9 mouse cellular contexts compared by ENCODE assay signal in the genomic region with DNA sequence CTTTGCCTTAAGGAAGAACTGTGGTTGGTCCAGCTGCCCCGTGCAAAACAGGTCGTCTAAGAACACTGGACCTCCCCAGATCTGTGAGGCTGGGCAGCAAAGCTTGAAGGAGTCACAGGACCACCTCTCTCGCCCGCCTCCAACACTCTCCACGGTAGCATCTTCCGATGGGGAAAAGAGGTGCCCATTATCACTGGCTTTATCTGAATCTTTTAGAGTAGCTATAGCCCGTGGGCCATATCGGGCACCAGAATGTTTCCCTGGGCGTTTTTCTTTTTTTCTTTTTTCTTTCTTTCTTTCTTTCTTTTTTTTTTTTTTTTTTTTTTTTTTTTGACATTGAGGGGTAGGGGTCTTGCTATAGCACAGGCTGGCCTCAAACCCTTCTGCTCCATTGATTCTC. TPM values are rescaled to one million over a fixed set of nuclear protein-coding genes. Genes with fewer than 3 reads are reported as not detected.
DNase-seq lines count a peak whose midpoint lies in the region; ATAC-seq and TF ChIP-seq lines count a peak whose summit lies in the region.
"Had no signal": no experiment of that assay in that cellular context is flagged by ENCODE, and none has a peak within 500 bp of the region (broad histone marks: within the 10 kb centered on the region; RNA-seq: fewer than 3 reads in every experiment).

No protein-coding gene starts in this region.

- peak overlapping the region; percentile 90 for H3K27ac ChIP-seq in lung, embryonic 15.5 days
- H3K27ac ChIP-seq in forebrain, embryonic 10.5 days = peak overlapping the region; percentile 77
- H3K27ac ChIP-seq in limb, embryonic 11.5 days (replicated peaks; ENCODE audit: low read depth, low read length) = no peak overlapping the region
- H3K27ac ChIP-seq in small intestine, adult 2 months (ENCODE audit: insufficient read depth, low read depth, low read length) = peak overlapping the region; percentile 85

- WGBS in lung, embryonic 15.5 days = 11% methylated on average over 9 of the region's 9 CpGs
- WGBS in forebrain, embryonic 10.5 days = 8% methylated on average over 9 of the region's 9 CpGs
- WGBS in limb, embryonic 11.5 days = 10% methylated on average over 9 of the region's 9 CpGs
- 0% methylated on average over 9 of the region's 9 CpGs for WGBS in small intestine, adult 2 months

- H3K27me3 ChIP-seq in lung, embryonic 15.5 days = no peaks in the 10 kb centered on the region
- peaks cover 37% of the 10 kb centered on the region for H3K27me3 ChIP-seq in forebrain, embryonic 10.5 days (ENCODE audit: poor library complexity, severe bottlenecking)
- no peaks in the 10 kb centered on the region for H3K27me3 ChIP-seq in limb, embryonic 11.5 days (ENCODE audit: control insufficient read depth, insufficient read depth, low read length)
- H3K27me3 ChIP-seq in small intestine, adult 2 months (ENCODE audit: control insufficient read depth, insufficient read depth, low read length) = no peaks in the 10 kb centered on the region

- no peak for TF ChIP-seq POLR2A in small intestine, adult 2 months (IDR thresholded peaks at IDR 0.05; ENCODE audit: low read depth, low read length)

- ATAC-seq in lung, embryonic 15.5 days (ENCODE audit: borderline replicate concordance, extremely low read depth, low FRiP score, low TSS enrichment) = no peak
- ATAC-seq in limb, embryonic 11.5 days (ENCODE audit: insufficient number of reproducible peaks, low FRiP score, low TSS enrichment, low read depth) = no peak

- H3K36me3 ChIP-seq in lung, embryonic 15.5 days = no peaks in the 10 kb centered on the region
- no peaks in the 10 kb centered on the region for H3K36me3 ChIP-seq in forebrain, embryonic 10.5 days (replicated peaks)
- H3K36me3 ChIP-seq in limb, embryonic 11.5 days (ENCODE audit: control insufficient read depth, insufficient read depth, low read length) = no peaks in the 10 kb centered on the region
- no peaks in the 10 kb centered on the region for H3K36me3 ChIP-seq in small intestine, adult 2 months (ENCODE audit: control insufficient read depth, insufficient read depth, low read length)

- H3K4me2 ChIP-seq in lung, embryonic 15.5 days = peak overlapping the region; percentile 82
- peak overlapping the region; percentile 61 for H3K4me2 ChIP-seq in limb, embryonic 11.5 days (ENCODE audit: low read depth, severe bottlenecking)

- H3K4me1 ChIP-seq in lung, embryonic 15.5 days = peaks cover 49% of the 10 kb centered on the region
- peaks cover 59% of the 10 kb centered on the region for H3K4me1 ChIP-seq in forebrain, embryonic 10.5 days
- H3K4me1 ChIP-seq in limb, embryonic 11.5 days (ENCODE audit: control insufficient read depth, insufficient read depth, low read length) = peaks cover 10% of the 10 kb centered on the region
- H3K4me1 ChIP-seq in small intestine, adult 2 months (ENCODE audit: control insufficient read depth, insufficient read depth, insufficient read length, low read length) = peaks cover 10% of the 10 kb centered on the region

- peak overlapping the region; percentile 47 for H3K4me3 ChIP-seq in lung, embryonic 15.5 days
- H3K4me3 ChIP-seq in forebrain, embryonic 10.5 days = peak overlapping the region; percentile 56
- H3K4me3 ChIP-seq in limb, embryonic 11.5 days (ENCODE audit: low read depth, low read length) = peak overlapping the region; percentile 27
- peak overlapping the region; percentile 92 for H3K4me3 ChIP-seq in small intestine, adult 2 months (ENCODE audit: low read depth, low read length)

- H3K9me3 ChIP-seq in lung, embryonic 15.5 days = no peaks in the 10 kb centered on the region
- no peaks in the 10 kb centered on the region for H3K9me3 ChIP-seq in forebrain, embryonic 10.5 days
- H3K9me3 ChIP-seq in limb, embryonic 11.5 days (ENCODE audit: control insufficient read depth, low read length) = no peaks in the 10 kb centered on the region

- TF ChIP-seq CTCF in small intestine, adult 2 months (IDR thresholded peaks at IDR 0.05; ENCODE audit: extremely low read depth, insufficient read length, insufficient replicate concordance, low read depth, low read length) = no peak

- peak overlapping the region; percentile 52 for H3K9ac ChIP-seq in lung, embryonic 15.5 days
- H3K9ac ChIP-seq in limb, embryonic 11.5 days (ENCODE audit: low read length) = peak overlapping the region; percentile 57

- DNase-seq in lung, postnatal 10 days = no peak
- no peak for DNase-seq in forebrain, embryonic 10.5 days (ENCODE audit: extremely low spot score, low spot score)
- no peak for DNase-seq in limb, embryonic 11.5 days (ENCODE audit: low spot score)
- no peak for DNase-seq in adrenal gland, postnatal 4 days (ENCODE audit: low spot score in 2 of 2)
- DNase-seq in cerebellum, adult 8-10 months = no peak

RNA-seq across cellular contexts. Expression of gene Gstt2, which starts 2.5 kb away (rescaled TPM):
- 37.3 and 39.1 TPM in 2 replicates for polyA plus RNA-seq in lung, embryonic 15.5 days (2015; fragmentation: Nextera tagmentation; extraction: Ambion mirVana)
- polyA plus RNA-seq in forebrain, embryonic 10.5 days (2016; fragmentation: Nextera tagmentation; extraction: Ambion mirVana) = 7.3 and 8.3 TPM in 2 replicates
- 7.8 and 9.5 TPM in 2 replicates for polyA plus RNA-seq in limb, embryonic 11.5 days (2014; fragmentation: Nextera tagmentation; extraction: Ambion mirVana)
- polyA plus RNA-seq in small intestine, adult 2 months (2012; rRNA removed) = 68.6 and 89.9 TPM in 2 replicates
- total RNA-seq in adrenal gland, postnatal 4 days (2021) = 10 to 100 TPM; 33.0 to 41.5 TPM

RNA-seq across cellular contexts. Expression of gene Gstt4, which starts 12.4 kb away (rescaled TPM):
- not detected in 2 replicates for polyA plus RNA-seq in lung, embryonic 15.5 days (2015; fragmentation: Nextera tagmentation; extraction: Ambion mirVana)
- not detected in 2 replicates for polyA plus RNA-seq in forebrain, embryonic 10.5 days (2016; fragmentation: Nextera tagmentation; extraction: Ambion mirVana)
- not detected in 2 replicates for polyA plus RNA-seq in limb, embryonic 11.5 days (2014; fragmentation: Nextera tagmentation; extraction: Ambion mirVana)
- polyA plus RNA-seq in small intestine, adult 2 months (2012; rRNA removed) = not detected in 2 replicates
- total RNA-seq in adrenal gland, postnatal 4 days (2021) = not detected
- total RNA-seq: layer of hippocampus, postnatal 25 days had no signal
- polyA plus RNA-seq: brain, embryonic 14.5 days had no signal

RNA-seq across cellular contexts. Expression of gene Mif, which starts 25.3 kb away (rescaled TPM):
- 1,625 and 1,841 TPM in 2 replicates for polyA plus RNA-seq in lung, embryonic 15.5 days (2015; fragmentation: Nextera tagmentation; extraction: Ambion mirVana)
- polyA plus RNA-seq in forebrain, embryonic 10.5 days (2016; fragmentation: Nextera tagmentation; extraction: Ambion mirVana) = 3,631 and 3,763 TPM in 2 replicates
- polyA plus RNA-seq in limb, embryonic 11.5 days (2014; fragmentation: Nextera tagmentation; extraction: Ambion mirVana) = 2,626 and 2,699 TPM in 2 replicates
- polyA plus RNA-seq in small intestine, adult 2 months (2012; rRNA removed) = 755 and 830 TPM in 2 replicates
- 100 to 1,000 TPM; 294 to 301 TPM for total RNA-seq in adrenal gland, postnatal 4 days (2021)

RNA-seq across cellular contexts. Expression of gene Gstt1, which starts 36.3 kb away (rescaled TPM):
- polyA plus RNA-seq in lung, embryonic 15.5 days (2015; fragmentation: Nextera tagmentation; extraction: Ambion mirVana) = 31.7 and 31.9 TPM in 2 replicates
- polyA plus RNA-seq in forebrain, embryonic 10.5 days (2016; fragmentation: Nextera tagmentation; extraction: Ambion mirVana) = 3.8 and 4.4 TPM in 2 replicates
- 4.4 and 5.5 TPM in 2 replicates for polyA plus RNA-seq in limb, embryonic 11.5 days (2014; fragmentation: Nextera tagmentation; extraction: Ambion mirVana)
- 103 and 157 TPM in 2 replicates for polyA plus RNA-seq in small intestine, adult 2 months (2012; rRNA removed)
- 10 to 100 TPM; 21.1 to 30.2 TPM for total RNA-seq in adrenal gland, postnatal 4 days (2021)

RNA-seq across cellular contexts. Expression of gene Gstt3, which starts 53.5 kb away (rescaled TPM):
- 27.7 and 27.8 TPM in 2 replicates for polyA plus RNA-seq in lung, embryonic 15.5 days (2015; fragmentation: Nextera tagmentation; extraction: Ambion mirVana)
- polyA plus RNA-seq in forebrain, embryonic 10.5 days (2016; fragmentation: Nextera tagmentation; extraction: Ambion mirVana) = 1.1 and 1.9 TPM in 2 replicates
- polyA plus RNA-seq in limb, embryonic 11.5 days (2014; fragmentation: Nextera tagmentation; extraction: Ambion mirVana) = 6.4 and 7.9 TPM in 2 replicates
- polyA plus RNA-seq in small intestine, adult 2 months (2012; rRNA removed) = 45.3 and 54.7 TPM in 2 replicates
- total RNA-seq in adrenal gland, postnatal 4 days (2021) = 10 to 100 TPM; 12.7 to 21.7 TPM

Comparison
In these comparisons a context has a peak if more than half of its experiments do, and no peak if none do; other contexts are left out.
1. H3K4me3 ChIP-seq: peak in every context shown above with its lines; median percentile 92 in small intestine, adult 2 months; 56 in forebrain, embryonic 10.5 days; 47 in lung, embryonic 15.5 days; 27 in limb, embryonic 11.5 days.